Mouse (Mus musculus): Measurements from ENCODE around the gene Gm2974. TPM values are rescaled to one million over a fixed set of nuclear protein-coding genes. Genes with fewer than 3 reads are reported as not detected.
"Not testable (repeated sequence)": the region's sequence is repeated elsewhere in the genome, so short reads cannot be mapped to it uniquely, and the experiment has no call there.

Gm2974 gene
- total RNA-seq (2021): not detected
- long read RNA-seq, experiment 1: 0 reads
- long read RNA-seq, experiment 2: 0 reads

DNA sequence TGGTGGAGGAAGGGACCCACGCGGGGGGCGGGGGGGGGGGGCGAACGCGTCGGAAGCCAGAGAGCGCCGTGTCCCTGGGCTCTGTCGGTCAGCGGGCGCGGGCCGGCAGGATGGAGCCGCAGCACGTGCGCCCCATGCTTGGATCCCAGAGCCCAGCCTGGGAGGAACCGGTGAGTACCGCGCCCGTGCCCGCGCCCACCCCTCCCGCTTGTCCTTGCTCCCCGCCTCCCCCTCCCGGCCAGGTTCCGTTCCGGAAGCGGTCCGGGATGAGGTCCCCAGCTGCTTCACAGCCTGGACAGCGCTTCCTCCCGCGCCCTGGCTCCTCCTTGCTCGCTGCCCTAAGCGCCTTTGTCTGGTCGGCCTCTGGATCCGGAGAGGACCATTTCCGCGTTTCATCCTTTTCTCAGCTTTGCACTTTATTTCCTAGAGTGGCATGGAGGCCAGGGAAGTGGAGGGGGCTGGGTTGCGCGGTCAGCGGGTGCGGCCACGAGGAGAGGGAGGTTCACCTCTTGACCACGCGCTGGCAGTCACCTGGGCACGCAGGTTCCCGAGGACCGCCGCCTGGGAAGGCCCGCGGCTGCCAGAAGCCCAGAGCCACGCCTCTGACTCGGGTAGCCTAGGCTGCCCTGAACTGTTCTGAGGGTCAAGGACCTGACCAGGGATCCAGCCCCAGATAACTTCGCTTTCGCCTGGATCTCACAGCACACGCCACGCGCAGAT, at the start of gene Gm2974:
TSS of gene Gm2974 (plus strand) at position 86 of the 720 bp plus-strand sequence.
- peak; percentile 11 for DNase-seq

DNA sequence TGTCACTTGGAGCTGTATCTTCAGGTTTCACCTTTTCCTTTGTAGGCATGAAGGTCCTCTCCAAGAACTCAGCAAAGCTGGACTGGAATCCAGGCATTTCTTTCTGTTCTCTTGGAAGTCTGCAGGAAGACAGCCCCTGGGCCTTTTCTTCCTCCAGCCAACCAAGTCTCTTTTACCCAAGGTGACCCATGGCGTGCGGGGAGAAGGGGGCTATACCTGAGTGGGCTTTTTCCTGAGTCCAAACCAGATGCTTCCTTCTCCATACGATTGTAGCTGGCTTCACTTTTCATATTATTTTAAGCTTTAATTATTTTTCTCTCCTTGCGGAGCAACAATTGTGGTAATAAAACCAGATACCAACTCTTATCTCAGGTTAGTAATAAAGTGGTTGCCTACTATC, 40.7 kb upstream of the Gm2974 start:
- DNase-seq: peak; percentile 2

GRCm38 (mm10) chr14:4164730-4165129, 17.6 kb upstream of the Gm2974 start, which contains the start of gene Gm3127:
TSS of gene Gm3127 (plus strand) at chr14:4165030.
- not testable (repeated sequence) for DNase-seq

DNA sequence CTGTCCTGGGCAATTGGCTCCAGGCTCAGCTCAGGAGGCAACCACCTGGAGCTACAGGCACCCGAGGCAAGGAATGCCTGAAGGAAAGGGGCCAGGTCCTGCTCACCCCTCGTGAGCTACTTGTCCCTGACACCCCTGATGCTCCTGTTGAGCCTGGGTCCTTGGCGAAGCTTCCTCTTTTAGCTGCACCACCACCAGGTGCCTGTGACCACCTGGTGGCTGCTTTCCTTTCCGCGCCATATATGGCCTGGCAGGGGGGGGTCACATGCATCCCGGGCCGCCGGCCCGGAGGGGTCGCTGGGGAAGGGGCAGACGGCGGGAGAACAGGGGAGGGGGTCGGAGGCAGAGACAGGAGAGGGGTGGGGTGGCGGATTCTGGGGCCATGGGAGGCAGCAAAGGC, 346 bp upstream of the Gm2974 start:
- DNase-seq: not testable (repeated sequence)

DNA sequence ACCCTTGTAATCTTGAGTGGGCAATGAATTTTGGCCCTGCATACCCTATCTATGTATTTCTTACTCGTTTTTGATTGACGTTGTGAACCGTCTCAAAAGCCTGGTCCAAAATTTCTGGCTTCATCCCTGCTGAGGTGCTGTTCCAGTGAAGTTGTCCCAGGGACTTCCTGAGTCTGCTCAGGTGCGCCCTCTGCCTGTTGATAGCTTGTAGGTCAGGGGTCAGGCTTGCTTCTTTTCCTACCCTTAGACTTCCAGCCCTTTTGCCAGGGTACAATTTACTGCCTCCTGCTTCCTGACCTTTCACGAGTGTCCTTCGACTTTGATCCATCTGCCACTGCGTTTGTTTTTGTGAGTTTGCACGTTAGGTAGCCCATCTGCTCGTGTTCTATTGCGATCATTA, 999 bp downstream of the Gm2974 start:
- DNase-seq: not testable (repeated sequence)

DNA sequence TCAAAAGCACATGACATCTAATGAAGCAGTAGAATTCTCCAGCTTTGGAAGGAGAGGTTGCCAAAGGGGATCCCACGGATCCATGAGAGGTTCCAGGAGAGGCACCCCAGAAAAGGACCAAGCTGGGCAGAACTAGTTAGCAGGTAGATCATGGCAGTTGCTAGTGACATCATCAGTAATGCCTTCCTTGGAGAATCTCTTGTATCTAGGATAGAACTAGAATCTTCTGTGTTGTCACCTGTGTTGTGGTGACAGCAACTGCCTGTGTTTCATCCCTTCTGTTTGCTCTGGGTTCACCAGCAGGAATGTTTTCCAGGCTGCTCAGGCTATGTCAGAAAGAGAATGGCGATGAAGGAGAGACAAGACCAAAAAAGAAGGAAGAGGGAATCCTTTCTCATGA, 67.0 kb downstream of the Gm2974 start, which contains the start of gene Gm3138:
TSS of gene Gm3138 (plus strand) at position 301 of the 400 bp plus-strand sequence.
- DNase-seq: not testable (repeated sequence)

Other genes starting within 250 kb of the Gm2974 start
- gene Gm3095, start 219.0 kb upstream of the Gm2974 start, total RNA-seq (2021): under 1 TPM in 1 of 2 experiments, not detected in 1; 0.31 TPM
- not detected for gene Gm3099, start 184.2 kb upstream of the Gm2974 start, total RNA-seq (2021)
- 1 to 10 TPM; 2.0 TPM for gene Gm5796, start 158.6 kb upstream of the Gm2974 start, total RNA-seq (2021)
- under 1 TPM; 0.31 to 0.50 TPM for gene Gm3115, start 98.5 kb upstream of the Gm2974 start, total RNA-seq (2021)
- 1 to 10 TPM in 1 of 2 experiments, under 1 TPM in 1; 0.40 to 2.0 TPM for gene Gm8108, start 72.0 kb upstream of the Gm2974 start, total RNA-seq (2021)
- not detected for gene Gm3127, start 17.5 kb upstream of the Gm2974 start, total RNA-seq (2021)
- gene Gm3138, start 67.1 kb downstream of the Gm2974 start, total RNA-seq (2021): not detected
- not detected for gene Gm3149, start 134.7 kb downstream of the Gm2974 start, total RNA-seq (2021)
- gene 2610042L04Rik, start 152.2 kb downstream of the Gm2974 start, total RNA-seq (2021): under 1 TPM; 0.19 to 0.79 TPM
- gene Gm3159, start 214.9 kb downstream of the Gm2974 start, total RNA-seq (2021): not detected
- 1 to 10 TPM in 1 of 2 experiments, under 1 TPM in 1; 0.52 to 1.3 TPM for gene Gm3164, start 232.9 kb downstream of the Gm2974 start, total RNA-seq (2021)
- gene Gm3173, start 248.4 kb downstream of the Gm2974 start, total RNA-seq (2021): not detected

Measured in gastrocnemius, postnatal 10 days (tissue).